Mouse (Mus musculus) hindbrain, embryonic 15.5 days (tissue): ENCODE data around the gene Syn3. TPM values are rescaled to one million over a fixed set of nuclear protein-coding genes. Genes with fewer than 3 reads are reported as not detected.
"Not testable (repeated sequence)": the region's sequence is repeated elsewhere in the genome, so short reads cannot be mapped to it uniquely, and the experiment has no call there.

Experiments used
- ATAC-seq: fragments of 200-750 bp; cut with Nextera tagmentation; 2 replicates; pipeline ENCODE4 v1.8.0; 2017; ENCODE audit warnings: low read depth, moderate number of reproducible peaks, moderate TSS enrichment; ENCODE audit not compliant: low FRiP score
- H3K27ac ChIP-seq: fragments of 300-500 bp; sonication (generic); replicated peaks from 2 replicates; pipeline ENCODE4 v1.5.1; 2015; ENCODE audit warnings: mild to moderate bottlenecking, inconsistent platforms
- H3K27me3 ChIP-seq: fragments of 300-500 bp; sonication (generic); 2 replicates; pipeline ENCODE4 v1.6.1; 2015; ENCODE audit warnings: control low read depth, inconsistent platforms
- H3K36me3 ChIP-seq: fragments of 300-500 bp; sonication (generic); 2 replicates; pipeline ENCODE4 v1.6.1; 2015; ENCODE audit warnings: control low read depth, inconsistent platforms
- H3K4me1 ChIP-seq: fragments of 300-500 bp; sonication (generic); replicated peaks from 2 replicates; pipeline ENCODE4 v1.6.1; 2015; ENCODE audit warnings: control low read depth, inconsistent platforms
- H3K4me2 ChIP-seq: fragments of 300-500 bp; sonication (generic); 2 replicates; pipeline ENCODE4 v1.6.1; 2015; ENCODE audit warnings: moderate library complexity, mild to moderate bottlenecking, inconsistent platforms
- H3K4me3 ChIP-seq: fragments of 300-500 bp; sonication (generic); 2 replicates; pipeline ENCODE4 v1.5.1; 2015; ENCODE audit warnings: mild to moderate bottlenecking, inconsistent platforms
- H3K9ac ChIP-seq: fragments of 300-500 bp; sonication (generic); 2 replicates; pipeline ENCODE4 v1.6.1; 2015; ENCODE audit warnings: inconsistent platforms
- H3K9me3 ChIP-seq: fragments of 300-500 bp; sonication (generic); 2 replicates; pipeline ENCODE4 v1.6.1; 2016; ENCODE audit warnings: control low read depth, inconsistent platforms
- WGBS: fragments of 180-500 bp; shearing (Covaris S2); methylation state at CpG from one replicate; pipeline ENCODE4 v1.1.7; 2015; 5-methylcytosine and 5-hydroxymethylcytosine counted together
- polyA plus RNA-seq: library from polyadenylated mRNA; unstranded; fragments of >200 nt; fragmentation: Nextera tagmentation; extraction: Ambion mirVana; gene quantifications from 2 replicates; pipeline ENCODE4 v1.2.1, GENCODE M21; 2015

Gene Syn3
- polyA plus RNA-seq, 1 experiment from 2014 or later, result 30.1 TPM

DNA sequence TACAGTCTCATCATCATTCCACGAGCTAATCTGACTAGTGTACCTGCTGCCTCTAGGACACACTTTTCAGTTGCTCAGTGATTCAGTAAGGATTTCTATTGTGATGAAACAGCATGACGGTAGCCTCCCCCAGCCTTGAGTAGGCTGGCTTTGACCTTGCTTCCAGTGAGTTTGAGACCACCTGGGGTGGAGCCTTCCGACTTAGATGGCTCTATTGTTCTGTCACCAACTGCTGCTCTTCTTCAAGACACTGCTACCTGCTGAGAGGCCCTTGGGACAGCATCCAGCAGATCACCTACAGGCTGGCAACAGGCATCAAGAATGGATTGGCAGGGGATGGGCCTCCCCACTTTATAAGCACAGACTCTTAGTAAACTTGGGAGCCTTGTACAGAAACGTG, 63.7 kb downstream of the Syn3 start:
- not testable (repeated sequence) for ATAC-seq
- WGBS, result 27% methylated on average over 4 of the region's 4 CpGs

DNA sequence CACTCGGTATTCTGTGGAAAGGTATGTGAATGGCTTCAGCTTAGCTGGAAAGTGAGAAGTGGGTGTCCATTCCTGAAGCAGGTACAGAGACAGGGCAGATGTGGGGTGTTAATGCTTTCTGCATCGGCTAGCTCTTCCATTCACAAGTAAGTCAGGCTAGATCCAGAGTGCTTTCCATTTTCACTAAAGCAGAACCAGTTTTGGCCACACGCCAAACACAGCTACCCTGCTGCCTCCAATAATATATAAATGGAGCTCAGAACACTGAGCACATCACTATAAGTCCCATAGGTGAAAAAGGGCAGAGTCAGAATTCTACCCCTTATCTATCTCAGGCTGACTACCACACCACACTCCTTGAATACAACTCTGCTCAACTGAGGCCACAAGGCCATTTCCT, 69.0 kb downstream of the Syn3 start:
- no peaks in the 10 kb centered on the region for H3K36me3 ChIP-seq

More for the DNA sequence above, 63.7 kb downstream of the Syn3 start:
- H3K4me1 ChIP-seq, H3K27ac ChIP-seq, H3K9me3 ChIP-seq, H3K36me3 ChIP-seq, H3K4me2 ChIP-seq, H3K27me3 ChIP-seq, H3K9ac ChIP-seq, H3K4me3 ChIP-seq: not testable (repeated sequence)

DNA sequence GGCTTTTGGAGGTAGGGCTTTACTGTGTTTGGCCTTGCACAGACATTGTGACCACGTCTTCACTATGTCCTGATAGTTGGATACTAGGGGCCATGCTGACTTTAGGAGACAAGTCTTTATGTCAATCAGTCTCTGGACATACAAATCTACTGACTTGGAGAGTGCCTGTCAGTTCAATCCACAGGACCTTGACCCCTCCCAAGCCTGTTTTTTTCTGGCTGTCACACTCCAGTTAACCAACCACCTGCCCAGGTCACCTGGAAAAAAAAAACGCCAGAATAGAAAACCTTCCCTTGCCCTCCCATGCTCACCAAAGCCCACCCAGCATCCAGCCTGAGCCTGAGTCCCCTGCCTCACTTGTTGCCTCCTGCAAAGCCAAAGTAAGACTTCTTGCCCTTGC, 70.7 kb downstream of the Syn3 start:
- H3K4me1 ChIP-seq, result no peaks in the 10 kb centered on the region; the same call in 1 of the 2 replicates
- H3K9me3 ChIP-seq, result no peaks in the 10 kb centered on the region
- no peak overlapping the region for H3K27ac ChIP-seq
- no peaks in the 10 kb centered on the region for H3K27me3 ChIP-seq
- no peak overlapping the region for H3K4me2 ChIP-seq
- H3K4me3 ChIP-seq, result no peak overlapping the region
- ATAC-seq, result no peak
- H3K36me3 ChIP-seq, result no peaks in the 10 kb centered on the region
- no peak overlapping the region for H3K9ac ChIP-seq
- 81% methylated on average over 2 of the region's 2 CpGs for WGBS

More for the DNA sequence above, 69.0 kb downstream of the Syn3 start:
- Histone ChIP-seq H3K4me3 (no peak overlapping the region), H3K4me1 (no peaks in the 10 kb centered on the region; the same call in 1 of the 2 replicates), H3K27me3 (no peaks in the 10 kb centered on the region), H3K9ac (no peak overlapping the region), H3K4me2 (no peak overlapping the region), H3K9me3 (no peaks in the 10 kb centered on the region), H3K27ac (no peak overlapping the region)
- ATAC-seq, result no peak
- WGBS, result 87% methylated on average over 3 of the region's 3 CpGs

DNA sequence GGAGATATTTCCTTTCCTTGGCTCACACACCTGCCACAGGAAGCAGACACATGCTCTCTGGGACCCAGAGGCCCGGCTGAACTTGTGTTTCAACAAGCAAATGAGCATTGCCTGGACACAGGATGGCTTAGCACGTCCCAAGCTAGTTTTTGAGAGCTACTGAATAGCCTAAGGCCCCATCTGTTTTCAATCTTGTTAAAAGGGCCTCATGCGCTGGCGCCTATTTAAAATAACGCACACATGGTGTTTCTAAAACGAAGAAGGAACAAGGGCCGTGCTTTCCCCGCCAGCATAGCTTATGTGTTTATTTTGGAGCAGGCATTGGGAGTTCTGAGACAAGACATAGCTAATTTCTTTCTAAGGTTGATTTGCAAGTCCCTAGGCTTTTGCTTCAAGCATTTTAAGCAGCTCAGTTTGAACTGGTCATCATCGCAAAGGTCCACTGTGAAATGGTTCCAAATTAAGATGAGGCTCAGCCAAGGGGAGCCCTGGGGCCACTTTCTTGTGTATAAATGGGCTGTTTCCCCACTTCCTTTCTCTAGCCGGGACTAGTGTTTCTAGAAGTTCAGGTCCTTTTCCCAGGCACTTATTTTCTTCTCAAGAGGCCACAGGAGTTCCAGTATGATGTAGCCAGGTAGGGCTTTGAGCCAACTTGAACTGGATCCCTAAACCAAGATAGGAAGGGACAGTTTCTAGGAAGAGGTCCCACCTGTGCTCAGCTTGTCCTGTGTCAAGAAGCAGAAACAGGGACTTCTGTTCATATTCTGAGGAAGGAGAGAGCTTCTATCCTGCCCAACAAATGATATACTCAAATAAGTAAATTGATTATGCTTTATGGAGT, 72.8 kb downstream of the Syn3 start:
- Histone ChIP-seq H3K9ac (no peak overlapping the region), H3K27ac (0 out of 2 replicates have a peak overlapping the region, but pooled peaks have one; percentile 34), H3K4me3 (no peak overlapping the region), H3K4me2 (no peak overlapping the region), H3K4me1 (no peaks in the 10 kb centered on the region; the same call in 1 of the 2 replicates), H3K27me3 (no peaks in the 10 kb centered on the region), H3K9me3 (no peaks in the 10 kb centered on the region), H3K36me3 (peaks cover 4% of the 10 kb centered on the region; the same call in 1 of the 2 replicates)
- 50% methylated on average over 10 of the region's 10 CpGs for WGBS
- no peak for ATAC-seq

DNA sequence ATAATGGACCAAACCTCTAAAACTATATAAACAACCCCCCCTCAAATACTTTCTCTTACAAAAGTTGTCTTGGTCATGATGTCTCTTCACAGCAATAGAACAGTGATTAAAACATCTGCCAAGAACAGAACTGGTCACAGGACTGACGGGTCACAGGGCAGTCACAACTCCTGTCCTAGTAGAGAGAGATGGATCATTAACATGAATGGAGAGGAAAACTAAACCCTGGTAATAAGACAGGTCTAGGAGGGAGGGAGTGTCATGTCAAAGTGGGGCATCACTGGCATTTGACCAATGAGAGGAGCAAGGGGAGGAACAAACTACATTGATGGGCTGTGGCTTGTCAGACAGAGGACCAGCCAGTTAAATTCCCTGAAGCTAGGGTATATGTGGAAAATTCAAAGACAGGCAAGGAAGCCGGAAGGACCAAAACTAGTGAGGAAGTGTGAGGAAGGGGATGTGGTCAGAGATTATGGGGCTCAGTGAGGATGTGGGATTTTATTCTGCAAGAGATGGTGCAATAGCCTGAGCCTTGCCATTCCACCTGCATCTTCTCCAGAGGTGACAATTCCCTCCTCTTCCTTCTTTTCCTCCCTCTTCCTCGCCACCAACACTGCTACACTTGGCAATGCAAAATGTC, 76.8 kb downstream of the Syn3 start:
- H3K9ac ChIP-seq, result no peak overlapping the region
- WGBS, result 94% methylated on average over 3 of the region's 3 CpGs
- no peak for ATAC-seq

DNA sequence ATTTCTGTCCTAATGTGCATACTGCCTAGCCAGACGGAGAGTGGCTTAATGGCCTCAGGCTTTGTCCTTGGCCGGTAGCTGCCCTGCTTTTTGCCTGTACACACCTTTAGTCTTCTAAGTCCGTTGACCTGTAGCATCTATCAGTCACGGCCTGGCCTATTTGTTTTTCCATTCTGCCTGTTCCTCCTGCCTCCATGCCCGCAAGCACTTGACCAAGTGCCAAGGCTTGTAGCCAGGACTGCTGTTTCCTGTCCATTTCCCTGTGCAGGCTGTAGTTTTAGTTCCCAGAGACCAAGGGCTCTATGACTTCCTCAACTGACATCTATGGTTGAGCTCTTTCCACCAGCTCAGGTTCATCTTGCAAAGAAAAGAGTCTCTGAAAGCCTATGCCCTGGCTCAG, 79.8 kb downstream of the Syn3 start:
- no peak overlapping the region for H3K9ac ChIP-seq
- WGBS, result 82% methylated on average over 5 of the region's 5 CpGs
- H3K36me3 ChIP-seq, result peaks cover 7% of the 10 kb centered on the region

More for the DNA sequence above, 76.8 kb downstream of the Syn3 start:
- Histone ChIP-seq H3K9me3 (no peaks in the 10 kb centered on the region), H3K4me3 (no peak overlapping the region), H3K27me3 (no peaks in the 10 kb centered on the region), H3K4me2 (no peak overlapping the region), H3K36me3 (peaks cover 4% of the 10 kb centered on the region; the same call in 1 of the 2 replicates), H3K4me1 (no peaks in the 10 kb centered on the region; the same call in 1 of the 2 replicates), H3K27ac (no peak overlapping the region)

DNA sequence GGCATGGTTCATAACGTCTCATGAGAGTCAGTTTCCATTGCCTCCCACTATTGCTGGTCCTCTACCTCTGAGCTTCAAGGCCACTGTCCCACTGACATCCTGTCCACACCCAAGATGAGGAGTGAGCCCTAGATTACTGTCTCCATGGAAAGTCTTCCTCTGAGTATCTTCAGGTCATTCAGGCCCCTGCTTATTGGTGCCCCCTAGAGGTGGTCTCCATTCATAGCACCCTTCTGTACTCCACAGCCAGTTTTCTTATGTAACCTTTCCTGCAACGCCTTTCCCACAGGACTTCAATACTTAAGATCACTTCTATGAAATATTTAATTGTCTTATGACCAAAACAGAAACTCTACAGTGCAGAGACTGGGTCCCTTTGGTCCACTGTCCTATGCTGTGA, 80.4 kb downstream of the Syn3 start:
- no peak for ATAC-seq
- Histone ChIP-seq H3K4me1 (no peaks in the 10 kb centered on the region), H3K4me3 (no peak overlapping the region), H3K4me2 (no peak overlapping the region), H3K36me3 (peaks cover 7% of the 10 kb centered on the region), H3K27me3 (no peaks in the 10 kb centered on the region), H3K9ac (no peak overlapping the region), H3K9me3 (no peaks in the 10 kb centered on the region), H3K27ac (no peak overlapping the region)
- WGBS, result 89% methylated on average over 2 of the region's 2 CpGs

More for the DNA sequence above, 79.8 kb downstream of the Syn3 start:
- ATAC-seq, result no peak
- H3K27ac ChIP-seq, result no peak overlapping the region
- H3K4me3 ChIP-seq, result no peak overlapping the region
- H3K9me3 ChIP-seq, result no peaks in the 10 kb centered on the region
- no peaks in the 10 kb centered on the region for H3K4me1 ChIP-seq
- no peaks in the 10 kb centered on the region for H3K27me3 ChIP-seq
- no peak overlapping the region for H3K4me2 ChIP-seq

DNA sequence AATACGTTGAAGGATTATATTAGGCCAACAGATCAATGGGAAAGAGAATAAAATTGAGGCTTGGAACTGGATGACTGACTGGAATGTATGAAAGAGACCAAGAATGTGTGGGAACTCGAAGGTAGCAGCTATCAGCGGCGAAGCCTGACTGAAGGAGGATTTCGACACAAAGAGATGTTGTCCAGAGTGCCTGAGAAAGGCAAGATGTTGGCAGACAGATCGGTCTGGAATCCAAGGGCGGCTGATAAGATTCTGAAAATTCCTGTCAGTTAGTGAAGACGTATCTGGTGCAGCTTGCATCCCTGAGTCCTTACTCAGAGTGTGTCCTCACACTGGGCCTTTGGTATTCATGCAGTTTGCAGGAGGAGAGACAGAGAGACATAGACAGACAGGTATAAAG, 81.9 kb downstream of the Syn3 start:
- H3K9ac ChIP-seq, result no peak overlapping the region
- H3K4me2 ChIP-seq, result no peak overlapping the region
- H3K4me3 ChIP-seq, result no peak overlapping the region
- H3K9me3 ChIP-seq, result no peaks in the 10 kb centered on the region
- 86% methylated on average over 8 of the region's 8 CpGs for WGBS
- no peaks in the 10 kb centered on the region for H3K4me1 ChIP-seq
- ATAC-seq, result no peak
- no peaks in the 10 kb centered on the region for H3K27me3 ChIP-seq
- peaks cover 7% of the 10 kb centered on the region for H3K36me3 ChIP-seq
- no peak overlapping the region for H3K27ac ChIP-seq

DNA sequence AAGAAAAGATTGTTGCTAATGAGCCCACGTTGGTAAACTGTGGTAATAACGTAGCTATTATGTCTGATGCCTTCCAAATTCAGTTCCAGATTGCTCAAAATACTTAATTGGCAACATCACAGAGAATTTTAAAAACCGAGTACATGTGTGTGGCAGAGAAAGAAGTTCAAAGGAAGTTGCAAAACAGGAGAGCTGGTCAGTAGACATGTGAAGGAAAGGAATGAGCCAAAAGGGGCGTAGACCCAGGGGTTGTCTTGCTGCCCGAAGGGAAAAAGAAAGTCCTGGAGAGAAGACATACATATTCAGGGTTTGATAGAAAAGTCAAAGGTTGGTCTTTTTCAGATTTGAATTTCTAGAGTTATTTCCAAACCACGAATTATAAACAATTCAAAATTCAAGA, 87.8 kb downstream of the Syn3 start:
- 78% methylated on average over 6 of the region's 6 CpGs for WGBS

DNA sequence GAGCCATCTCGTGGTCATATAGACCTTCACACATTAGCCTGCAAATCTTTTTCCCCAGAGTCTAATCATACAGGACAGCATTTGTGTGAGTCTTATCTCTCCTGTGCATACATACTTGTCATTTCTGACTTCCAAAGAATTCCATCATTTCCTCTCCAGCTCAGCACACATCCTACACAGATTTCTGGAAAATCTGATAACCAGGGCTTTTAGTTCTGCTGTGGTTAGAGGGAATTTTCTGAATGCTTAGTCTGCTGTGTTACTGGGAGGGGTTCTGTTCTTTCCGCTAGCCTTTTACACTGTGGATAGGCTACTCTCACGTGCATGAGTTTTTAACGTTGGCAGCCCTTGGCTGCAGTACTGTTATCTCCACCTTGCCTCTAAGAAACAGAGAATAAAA, 91.7 kb downstream of the Syn3 start:
- ATAC-seq, result no peak
- Histone ChIP-seq H3K9ac (no peak overlapping the region), H3K9me3 (no peaks in the 10 kb centered on the region), H3K4me1 (no peaks in the 10 kb centered on the region), H3K27me3 (no peaks in the 10 kb centered on the region), H3K4me3 (no peak overlapping the region), H3K36me3 (peaks cover 5% of the 10 kb centered on the region; the same call in 1 of the 2 replicates), H3K27ac (no peak overlapping the region), H3K4me2 (no peak overlapping the region)
- WGBS, result 79% methylated on average over 4 of the region's 4 CpGs

More for the DNA sequence above, 87.8 kb downstream of the Syn3 start:
- H3K27me3 ChIP-seq, result no peaks in the 10 kb centered on the region
- H3K4me1 ChIP-seq, result no peaks in the 10 kb centered on the region
- peaks cover 5% of the 10 kb centered on the region; the same call in 1 of the 2 replicates for H3K36me3 ChIP-seq
- no peaks in the 10 kb centered on the region for H3K9me3 ChIP-seq
- no peak overlapping the region for H3K27ac ChIP-seq
- H3K9ac ChIP-seq, result no peak overlapping the region
- no peak overlapping the region for H3K4me2 ChIP-seq
- H3K4me3 ChIP-seq, result no peak overlapping the region
- ATAC-seq, result no peak

DNA sequence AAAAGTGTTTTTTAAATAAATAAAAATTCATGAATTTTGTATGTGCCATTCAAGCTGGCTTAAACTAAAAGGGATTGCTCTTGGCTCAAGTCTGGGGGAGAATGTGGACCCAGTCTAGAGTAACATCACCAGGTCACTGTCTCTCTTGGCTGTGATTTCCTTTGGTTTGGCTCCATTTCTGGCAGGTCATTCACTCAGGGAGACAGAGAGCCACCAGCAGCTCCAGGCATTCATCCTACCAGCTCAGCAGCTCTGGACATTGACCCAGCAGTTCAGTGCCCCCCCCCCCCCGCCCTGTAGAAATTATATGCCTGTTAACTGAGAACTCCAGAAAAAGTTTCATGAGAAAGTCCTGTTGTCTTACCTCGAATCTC, 100.4 kb downstream of the Syn3 start:
- no peak overlapping the region for H3K27ac ChIP-seq
- no peak overlapping the region for H3K4me3 ChIP-seq
- H3K36me3 ChIP-seq, result no peaks in the 10 kb centered on the region
- H3K27me3 ChIP-seq, result no peaks in the 10 kb centered on the region
- 81% methylated on average over 2 of the region's 2 CpGs for WGBS
- no peak overlapping the region for H3K9ac ChIP-seq
- H3K9me3 ChIP-seq, result no peaks in the 10 kb centered on the region
- H3K4me1 ChIP-seq, result no peaks in the 10 kb centered on the region
- no peak overlapping the region for H3K4me2 ChIP-seq
- ATAC-seq, result no peak

DNA sequence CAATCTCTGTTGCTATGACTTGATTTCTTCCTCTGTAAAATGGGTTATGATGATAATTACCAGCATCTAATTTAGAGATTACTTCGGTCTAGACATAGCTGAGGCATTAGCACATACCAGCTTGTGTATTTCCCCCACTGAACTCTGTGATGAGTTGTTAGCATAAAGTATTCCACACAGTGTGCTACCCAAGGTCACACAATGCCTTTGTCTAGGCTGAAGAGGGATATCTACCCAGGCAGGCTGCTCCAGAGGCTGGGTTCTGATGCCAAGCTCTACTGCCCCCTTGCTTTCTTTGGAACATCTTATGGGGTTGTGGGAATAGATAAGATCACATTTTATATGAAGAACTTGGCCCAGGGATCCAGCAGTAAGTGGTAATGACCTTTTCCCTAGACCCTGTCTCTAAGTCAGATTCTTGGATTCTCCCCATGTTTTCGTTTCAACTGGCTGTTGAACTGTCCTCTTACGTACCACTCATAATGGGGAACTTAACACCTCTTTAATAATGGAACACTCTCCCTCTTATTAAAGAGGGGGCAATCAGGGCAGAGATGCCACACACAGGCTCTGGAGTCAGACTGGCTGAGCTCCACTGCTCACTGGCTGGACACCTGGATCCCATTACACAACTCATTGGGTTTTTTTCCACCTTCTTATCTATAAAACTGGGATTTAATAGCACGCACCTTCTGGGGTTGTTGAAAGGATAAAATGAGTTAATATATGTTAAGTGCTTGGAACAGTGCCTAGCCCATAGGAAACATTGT, 100.9 kb downstream of the Syn3 start:
- H3K4me2 ChIP-seq, result no peak overlapping the region
- WGBS, result 87% methylated on average over 4 of the region's 4 CpGs
- no peak overlapping the region for H3K9ac ChIP-seq
- no peaks in the 10 kb centered on the region for H3K9me3 ChIP-seq
- H3K4me3 ChIP-seq, result no peak overlapping the region
- H3K27me3 ChIP-seq, result no peaks in the 10 kb centered on the region
- H3K27ac ChIP-seq, result no peak overlapping the region
- no peaks in the 10 kb centered on the region for H3K4me1 ChIP-seq
- ATAC-seq, result no peak
- no peaks in the 10 kb centered on the region for H3K36me3 ChIP-seq
